Mouse (Mus musculus) MEL (cell line): ENCODE measurements at regions not wholly inside any gene's neighbourhood (a gene's known extent, or its start where the extent isn't known, plus 50 kb on each side); places are given as distances from the start of the nearest gene placed in this dataset.

Experiments
- DNase-seq: peaks from one replicate; pipeline ENCODE4 v3.0.0; 2011; ENCODE audit warnings: low read depth, low spot score
- H3K27ac ChIP-seq: 2 replicates; pipeline ENCODE4 v1.5.1; 2012; ENCODE audit warnings: low read depth, mild to moderate bottlenecking, control low read depth, low read length, moderate library complexity; ENCODE audit not compliant: control insufficient read depth
- H3K27me3 ChIP-seq, 2 experiments: fragments of 150-350 bp in 1 of 2; sonication (generic) in 1 of 2; 2 replicates each; pipeline ENCODE4 v1.6.1; 2012; ENCODE audit warnings: low read length in 2 of 2, mild to moderate bottlenecking in 2 of 2, improper control_type of control experiment in 1 of 2, moderate library complexity in 1 of 2; ENCODE audit not compliant: insufficient read depth in 2 of 2, control insufficient read depth in 1 of 2
- H3K36me3 ChIP-seq, 2 experiments: 2 replicates each; pipeline ENCODE4 v1.6.1; 2012 to 2014; ENCODE audit warnings: low read length in 2 of 2, improper control_type of control experiment in 1 of 2, inconsistent platforms in 1 of 2, mild to moderate bottlenecking in 1 of 2; ENCODE audit not compliant: insufficient read depth in 2 of 2, control insufficient read depth in 1 of 2
- H3K4me1 ChIP-seq, 2 experiments: fragments of 150-350 bp in 1 of 2; sonication (generic) in 1 of 2; 2 replicates each; pipeline ENCODE4 v1.6.1; 2012; ENCODE audit warnings: low read length in 2 of 2, improper control_type of control experiment in 1 of 2, mild to moderate bottlenecking in 1 of 2; ENCODE audit not compliant: insufficient read depth in 2 of 2, control insufficient read depth in 1 of 2
- H3K4me3 ChIP-seq, 2 experiments: fragments of 150-350 bp in 1 of 2; sonication (generic) in 1 of 2; 2 replicates each; pipeline ENCODE4 v1.5.1; 2012; ENCODE audit warnings: low read depth in 2 of 2, low read length in 2 of 2, mild to moderate bottlenecking in 2 of 2, moderate library complexity in 2 of 2, control low read depth in 1 of 2, improper control_type of control experiment in 1 of 2; ENCODE audit not compliant: control insufficient read depth in 1 of 2, insufficient read depth in 1 of 2
- H3K79me2 ChIP-seq: 2 replicates; pipeline ENCODE4 v1.6.1; 2012; ENCODE audit warnings: mild to moderate bottlenecking, low read length, moderate library complexity; ENCODE audit not compliant: control insufficient read depth, poor library complexity, insufficient read depth
- H3K9ac ChIP-seq: 2 replicates; pipeline ENCODE4 v1.6.1; 2012; ENCODE audit warnings: low read depth, mild to moderate bottlenecking, control low read depth, low read length, moderate library complexity; ENCODE audit not compliant: control insufficient read depth, poor library complexity, severe bottlenecking
- H3K9me3 ChIP-seq: fragments of 150-350 bp; sonication (generic); replicated peaks from 2 replicates; pipeline ENCODE4 v1.6.1; 2012; ENCODE audit warnings: mild to moderate bottlenecking, low read length, improper control_type of control experiment, moderate library complexity; ENCODE audit not compliant: insufficient read depth
- CTCF ChIP-seq, 3 experiments: IDR thresholded peaks in 2 of 3; conservative IDR thresholded peaks in 1 of 3; 2 replicates each; pipeline ENCODE4 v1.5.1; 2011 to 2012; ENCODE audit warnings: low read length in 3 of 3, low read depth in 2 of 3, mild to moderate bottlenecking in 2 of 3, improper control_type of control experiment in 1 of 3, inconsistent platforms in 1 of 3, mixed read lengths in 1 of 3, moderate library complexity in 1 of 3; ENCODE audit not compliant: control insufficient read depth in 1 of 3, insufficient read depth in 1 of 3, poor library complexity in 1 of 3, severe bottlenecking in 1 of 3
- E2F4 ChIP-seq: IDR thresholded peaks from 2 replicates; pipeline ENCODE4 v1.6.1; 2011; ENCODE audit warnings: low read depth, low read length, improper control_type of control experiment, borderline replicate concordance
- ELF1 ChIP-seq: IDR thresholded peaks from 2 replicates; pipeline ENCODE4 v1.6.1; 2014; ENCODE audit warnings: low read depth, mild to moderate bottlenecking, inconsistent platforms, low read length, improper control_type of control experiment, moderate library complexity
- EP300 ChIP-seq, 2 experiments: IDR thresholded peaks; 2 replicates each; pipeline ENCODE4 v1.6.1; 2011; ENCODE audit warnings: improper control_type of control experiment in 2 of 2, low read length in 2 of 2, low read depth in 1 of 2, mild to moderate bottlenecking in 1 of 2
- ETS1 ChIP-seq: IDR thresholded peaks from 2 replicates; pipeline ENCODE4 v1.6.1; 2012; ENCODE audit warnings: low read depth, mild to moderate bottlenecking, inconsistent platforms, low read length, improper control_type of control experiment, moderate library complexity
- GABPA ChIP-seq: IDR thresholded peaks from 2 replicates; pipeline ENCODE4 v1.6.1; 2012; ENCODE audit warnings: low read depth, mild to moderate bottlenecking, inconsistent platforms, low read length, improper control_type of control experiment, moderate library complexity
- GATA1 ChIP-seq: IDR thresholded peaks from 2 replicates; pipeline ENCODE4 v1.6.1; 2011; ENCODE audit warnings: low read depth, low read length, improper control_type of control experiment
- HCFC1 ChIP-seq: IDR thresholded peaks from 2 replicates; pipeline ENCODE4 v1.6.1; 2012; ENCODE audit warnings: low read depth, mild to moderate bottlenecking, inconsistent platforms, low read length, improper control_type of control experiment, moderate library complexity
- JUND ChIP-seq: IDR thresholded peaks from 2 replicates; pipeline ENCODE4 v1.6.1; 2011; ENCODE audit warnings: low read depth, mild to moderate bottlenecking, improper control_type of control experiment, low read length
- MAFK ChIP-seq: IDR thresholded peaks from 2 replicates; pipeline ENCODE4 v1.6.1; 2011; ENCODE audit warnings: low read depth, mild to moderate bottlenecking, low read length, improper control_type of control experiment, borderline replicate concordance
- MAX ChIP-seq: IDR thresholded peaks from 2 replicates; pipeline ENCODE4 v1.6.1; 2011; ENCODE audit warnings: low read length, improper control_type of control experiment
- MAZ ChIP-seq: IDR thresholded peaks from 2 replicates; pipeline ENCODE4 v1.6.1; 2012; ENCODE audit warnings: low read depth, mild to moderate bottlenecking, inconsistent platforms, low read length, improper control_type of control experiment
- MXI1 ChIP-seq: IDR thresholded peaks from 2 replicates; pipeline ENCODE4 v1.6.1; 2011; ENCODE audit warnings: mild to moderate bottlenecking, low read depth, low read length, improper control_type of control experiment
- MYC ChIP-seq: IDR thresholded peaks from 2 replicates; pipeline ENCODE4 v1.6.1; 2011; ENCODE audit warnings: low read depth, mild to moderate bottlenecking, low read length, improper control_type of control experiment, moderate library complexity
- NELFE ChIP-seq: IDR thresholded peaks from 2 replicates; pipeline ENCODE4 v1.6.1; 2011; ENCODE audit warnings: low read depth, low read length, improper control_type of control experiment
- POLR2A ChIP-seq, 2 experiments: IDR thresholded peaks; 2 replicates each; pipeline ENCODE4 v1.6.1; 2011 to 2012; ENCODE audit warnings: low read length in 2 of 2, mild to moderate bottlenecking in 2 of 2, control low read depth in 1 of 2, improper control_type of control experiment in 1 of 2, low read depth in 1 of 2, moderate library complexity in 1 of 2; ENCODE audit not compliant: control insufficient read depth in 1 of 2, insufficient read depth in 1 of 2, poor library complexity in 1 of 2
- POLR2AphosphoS2 ChIP-seq: IDR thresholded peaks from 2 replicates; pipeline ENCODE4 v1.6.1; 2011; ENCODE audit warnings: low read length, improper control_type of control experiment
- RAD21 ChIP-seq: IDR thresholded peaks from 2 replicates; pipeline ENCODE4 v1.6.1; 2011; ENCODE audit warnings: mild to moderate bottlenecking, low read depth, low read length, improper control_type of control experiment
- RCOR1 ChIP-seq: IDR thresholded peaks from 2 replicates; pipeline ENCODE4 v1.6.1; 2012; ENCODE audit warnings: low read depth, mild to moderate bottlenecking, inconsistent platforms, low read length, improper control_type of control experiment
- TAL1 ChIP-seq: IDR thresholded peaks from 2 replicates; pipeline ENCODE4 v1.6.1; 2012; ENCODE audit warnings: mild to moderate bottlenecking, inconsistent platforms, low read length, moderate library complexity, mixed read lengths
- TCF12 ChIP-seq: IDR thresholded peaks from 2 replicates; pipeline ENCODE4 v1.6.1; 2014; ENCODE audit warnings: low read depth, mild to moderate bottlenecking, inconsistent platforms, low read length, improper control_type of control experiment, moderate library complexity
- UBTF ChIP-seq: IDR thresholded peaks from 2 replicates; pipeline ENCODE4 v1.6.1; 2012; ENCODE audit warnings: low read depth, mild to moderate bottlenecking, inconsistent platforms, low read length, improper control_type of control experiment, moderate library complexity, borderline replicate concordance; ENCODE audit not compliant: insufficient read depth
- USF1 ChIP-seq: IDR thresholded peaks from 2 replicates; pipeline ENCODE4 v1.6.1; 2014; ENCODE audit warnings: low read depth, mild to moderate bottlenecking, inconsistent platforms, low read length, improper control_type of control experiment, moderate library complexity
- ZMIZ1 ChIP-seq: IDR thresholded peaks from 2 replicates; pipeline ENCODE4 v1.6.1; 2012; ENCODE audit warnings: low read depth, mild to moderate bottlenecking, inconsistent platforms, low read length, improper control_type of control experiment, moderate library complexity
- ZNF384 ChIP-seq: IDR thresholded peaks from 2 replicates; pipeline ENCODE4 v1.6.1; 2012; ENCODE audit warnings: low read depth, mild to moderate bottlenecking, inconsistent platforms, low read length, improper control_type of control experiment

- Histone ChIP-seq H3K27me3 (no peaks in the 10 kb centered on the region), H3K79me2 (no peaks in the 10 kb centered on the region), H3K9ac (no peak overlapping the region), H3K9me3 (no peaks in the 10 kb centered on the region), H3K36me3 (no peaks in the 10 kb centered on the region), H3K4me3 (no peak overlapping the region), H3K4me1 (no peaks in the 10 kb centered on the region), H3K27ac (no peak overlapping the region)
- no peak for DNase-seq
- TF ChIP-seq USF1 (no peak), RAD21 (no peak), MAFK (no peak), RCOR1 (no peak), ZNF384 (no peak), GABPA (no peak), NELFE (no peak), CTCF (IDR thresholded peaks at IDR 0.05 in 2 of 3, conservative IDR thresholded peaks at IDR 0.05 in 1 of 3; ENCODE audit: control insufficient read depth in 1 of 3, insufficient read depth in 1 of 3, low read depth in 2 of 3, low read length in 3 of 3, poor library complexity in 1 of 3, severe bottlenecking in 1 of 3) (no peak), HCFC1 (no peak), EP300 (IDR thresholded peaks at IDR 0.05; ENCODE audit: low read depth in 1 of 2, low read length in 2 of 2) (no peak), ELF1 (no peak), MAX (no peak), POLR2AphosphoS2 (no peak), MAZ (no peak), GATA1 (no peak), ETS1 (no peak)
These were observed 107.1 kb upstream of the Ces5a start for GRCm38 (mm10) chr8:93642770-93643169.

- H3K27me3 ChIP-seq = no peaks in the 10 kb centered on the region
- H3K9me3 ChIP-seq = no peaks in the 10 kb centered on the region
- no peak overlapping the region for H3K27ac ChIP-seq
- no peaks in the 10 kb centered on the region for H3K4me1 ChIP-seq
- no peak overlapping the region for H3K9ac ChIP-seq
- DNase-seq = no peak
- TF ChIP-seq TAL1 = no peak
- no peak for TF ChIP-seq MXI1
- TF ChIP-seq JUND = no peak
- TF ChIP-seq E2F4 = no peak
- no peak for TF ChIP-seq HCFC1
- TF ChIP-seq ZMIZ1 = no peak
- TF ChIP-seq UBTF = no peak
- TF ChIP-seq RCOR1 = no peak
- no peak for TF ChIP-seq POLR2A (IDR thresholded peaks at IDR 0.05; ENCODE audit: control insufficient read depth in 1 of 2, insufficient read depth in 1 of 2, low read depth in 1 of 2, low read length in 2 of 2, poor library complexity in 1 of 2)
- no peak for TF ChIP-seq TCF12
- TF ChIP-seq MYC = no peak
- TF ChIP-seq, all 39 proteins: peak for 0
- Histone ChIP-seq H3K36me3 (no peaks in the 10 kb centered on the region), H3K4me3 (no peak overlapping the region), H3K79me2 (no peaks in the 10 kb centered on the region)
These were observed 108.0 kb upstream of the Ces5a start for GRCm38 (mm10) chr8:93643471-93644215.
